Mouse (Mus musculus): ENCODE results near the gene A430078G23Rik.

A430078G23Rik gene

DNA sequence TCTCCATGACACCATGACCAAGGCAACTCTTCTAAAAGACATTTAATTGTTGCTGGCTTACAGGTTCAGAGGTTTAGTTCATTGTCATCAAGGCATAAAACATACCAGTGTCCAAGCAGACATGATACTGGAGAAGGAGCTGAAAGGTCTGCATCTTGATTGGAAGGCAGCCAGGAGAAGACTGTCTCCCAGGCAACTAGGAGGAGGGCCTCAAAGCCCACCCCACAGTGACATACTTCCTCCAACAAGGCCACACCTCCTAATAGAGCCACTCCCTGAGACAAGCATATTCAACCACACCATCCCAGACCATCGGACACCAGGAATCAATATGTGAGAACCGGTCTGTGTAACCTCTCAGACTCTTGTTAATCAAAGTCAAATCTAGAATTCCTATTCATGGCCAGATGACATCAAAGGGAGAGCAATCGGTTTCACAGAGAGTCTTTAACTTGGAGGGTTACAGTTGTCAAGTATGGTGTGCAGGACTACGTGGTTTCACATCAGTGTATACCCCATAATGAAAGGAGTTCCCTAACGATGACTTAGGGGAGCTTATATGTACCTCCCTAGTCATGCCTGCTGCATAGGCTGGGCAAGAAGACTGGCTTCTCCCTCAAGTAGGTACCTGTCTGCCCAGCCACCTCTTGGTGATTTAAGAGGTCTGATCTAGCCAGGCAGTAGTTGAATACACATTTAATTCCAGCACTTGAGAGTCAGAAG lies 6.4 kb upstream of the A430078G23Rik start:
- DNase-seq (ENCODE audit: inconsistent age in 2 of 2, low spot score in 1 of 2), result no peak

DNA sequence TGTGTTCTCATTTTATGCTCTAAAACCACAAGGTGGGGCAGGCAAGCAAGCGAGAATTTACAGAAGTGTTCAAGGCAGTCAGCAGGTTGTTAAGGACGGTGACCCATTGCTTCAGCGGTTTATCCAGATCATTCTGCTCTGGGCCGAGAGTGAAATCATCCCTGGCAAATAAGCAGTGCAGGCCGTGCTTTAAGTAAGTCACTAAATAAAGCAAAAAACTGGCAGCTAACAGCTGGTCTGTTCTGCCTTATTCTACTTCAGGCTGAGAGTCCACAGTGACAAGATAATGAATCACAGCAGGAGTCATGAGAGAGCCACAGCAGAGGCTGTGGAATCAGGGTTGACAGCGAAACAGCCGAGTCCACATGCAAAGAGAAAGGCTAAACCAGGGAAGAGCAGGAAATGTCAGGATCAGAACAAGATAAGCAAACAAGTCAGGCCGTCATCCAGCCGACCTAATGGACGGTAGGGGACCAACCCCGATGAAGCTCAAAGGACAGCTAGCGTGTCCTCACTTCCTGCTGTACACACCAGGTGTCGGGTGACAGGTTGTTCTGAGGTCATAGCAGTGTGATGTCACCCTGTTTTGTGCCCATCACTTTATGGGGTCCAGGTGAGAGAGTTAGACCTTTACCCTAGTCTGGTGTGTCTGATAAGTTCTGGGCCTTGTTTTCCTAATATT lies 4.9 kb upstream of the A430078G23Rik start:
- DNase-seq (ENCODE audit: inconsistent age in 2 of 2, low spot score in 1 of 2), result peak; percentile 61 to 75

DNA sequence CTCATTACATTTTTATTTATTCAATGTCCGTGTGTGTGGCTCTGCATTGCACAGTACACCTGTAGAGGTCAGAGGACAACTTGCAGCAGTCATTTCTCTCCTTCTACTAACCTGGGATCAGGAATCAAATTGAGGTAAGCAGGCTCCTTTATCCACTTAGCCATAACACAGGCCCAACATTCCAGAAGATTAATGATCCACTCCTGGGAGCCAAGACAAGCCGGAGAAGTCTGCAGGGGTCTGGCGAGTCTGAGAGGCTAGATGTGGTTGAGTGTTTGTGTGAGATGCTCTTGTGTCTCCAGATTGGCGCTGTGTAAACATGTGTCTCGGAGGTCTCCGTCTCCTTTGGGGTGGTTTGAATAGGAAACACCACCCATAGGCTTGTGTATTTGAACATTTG lies 2.5 kb upstream of the A430078G23Rik start:
- DNase-seq (ENCODE audit: inconsistent age in 2 of 2, low spot score in 1 of 2), result no peak

DNA sequence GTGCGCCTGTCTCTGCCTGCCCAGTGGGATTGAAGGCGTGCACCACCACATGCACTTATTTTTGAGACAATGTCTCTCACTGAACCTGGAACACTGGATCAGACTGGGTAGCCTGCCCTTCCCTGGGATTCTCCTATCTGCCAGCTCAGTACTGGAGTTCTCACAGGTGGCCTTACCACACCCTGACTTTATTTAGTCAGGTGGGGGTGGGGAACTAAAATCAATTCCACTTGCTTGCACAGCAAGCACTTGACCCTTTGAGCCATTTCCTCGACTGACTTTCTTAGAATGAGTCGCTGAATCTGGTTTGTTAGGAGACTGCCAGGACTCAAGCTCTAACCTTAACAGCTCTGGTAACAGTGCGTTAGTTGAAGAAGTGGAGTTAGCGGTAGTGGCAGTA lies 500 bp upstream of the A430078G23Rik start:
- DNase-seq (ENCODE audit: inconsistent age in 2 of 2, low spot score in 1 of 2), result no peak

DNA sequence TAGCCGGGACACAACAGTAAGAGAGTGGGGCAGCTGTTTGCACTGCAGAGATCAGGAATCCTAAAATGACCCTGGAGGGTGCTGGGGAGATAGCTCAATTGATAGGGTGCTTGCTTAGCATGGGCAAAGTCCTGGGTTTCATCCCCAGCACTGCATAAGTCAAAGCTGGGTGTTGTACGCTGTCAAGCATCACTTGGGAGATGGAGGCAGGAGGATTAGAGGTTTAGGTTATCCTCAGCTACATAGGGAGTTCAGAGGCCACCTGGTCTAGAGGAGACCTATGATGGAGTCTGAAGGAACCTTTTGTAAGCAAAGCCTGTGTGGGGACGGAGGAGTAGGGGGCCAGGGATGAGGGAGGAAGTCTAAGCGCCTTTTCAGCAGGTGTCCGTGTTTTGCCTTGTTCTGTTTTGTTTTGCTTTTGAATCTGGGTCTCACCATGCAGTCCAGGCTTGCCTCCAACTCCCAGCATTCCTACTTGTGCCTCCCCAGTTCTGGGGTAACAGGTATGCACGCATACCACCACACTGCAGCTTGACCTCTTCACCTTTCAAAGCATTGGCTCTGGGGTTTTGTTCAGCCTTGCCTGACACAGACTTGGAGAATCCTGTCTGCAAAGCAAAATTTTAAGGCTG lies 712 bp downstream of the A430078G23Rik start:
- DNase-seq (ENCODE audit: inconsistent age in 2 of 2, low spot score in 1 of 2), result no peak

DNA sequence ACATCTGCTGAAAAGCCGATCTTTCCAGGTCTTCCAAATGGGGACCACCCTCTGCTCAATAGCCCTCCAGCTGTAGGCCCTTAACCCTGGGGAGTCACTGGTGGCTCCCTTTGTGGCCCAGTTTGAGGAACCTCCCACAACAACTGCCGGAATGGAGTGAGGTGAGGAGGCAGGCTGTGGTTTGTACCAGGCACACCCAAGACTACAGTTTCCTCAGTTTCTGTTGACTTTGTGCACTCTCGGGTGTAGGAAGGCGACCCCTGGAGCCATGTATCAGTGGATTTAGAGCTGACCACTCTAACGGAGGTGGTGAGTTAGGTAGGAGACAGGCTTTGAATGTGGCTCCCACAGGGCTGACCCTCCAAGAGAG lies 1.2 kb downstream of the A430078G23Rik start:
- no peak for DNase-seq (ENCODE audit: inconsistent age in 2 of 2, low spot score in 1 of 2)

DNA sequence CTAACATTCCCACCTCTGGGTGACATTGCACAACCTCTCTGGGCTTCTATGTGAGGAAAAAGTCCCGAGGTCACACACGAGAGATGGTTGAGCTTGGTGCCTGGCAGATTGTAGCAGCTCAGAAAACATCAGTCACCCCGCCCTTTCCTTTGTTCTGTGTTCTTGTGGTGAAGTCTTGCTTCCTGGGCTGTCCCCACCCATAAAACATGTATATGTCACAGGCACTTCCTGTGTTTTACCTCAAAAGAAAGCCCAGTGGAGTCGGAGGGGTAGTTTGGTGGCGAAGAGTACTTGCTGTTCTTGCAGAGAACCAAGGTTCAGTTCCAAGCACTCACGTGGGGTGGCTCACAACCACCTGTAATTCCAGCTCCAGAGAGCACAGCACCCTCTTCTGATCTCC lies 2.4 kb downstream of the A430078G23Rik start:
- no peak for DNase-seq (ENCODE audit: inconsistent age in 2 of 2, low spot score in 1 of 2)

DNA sequence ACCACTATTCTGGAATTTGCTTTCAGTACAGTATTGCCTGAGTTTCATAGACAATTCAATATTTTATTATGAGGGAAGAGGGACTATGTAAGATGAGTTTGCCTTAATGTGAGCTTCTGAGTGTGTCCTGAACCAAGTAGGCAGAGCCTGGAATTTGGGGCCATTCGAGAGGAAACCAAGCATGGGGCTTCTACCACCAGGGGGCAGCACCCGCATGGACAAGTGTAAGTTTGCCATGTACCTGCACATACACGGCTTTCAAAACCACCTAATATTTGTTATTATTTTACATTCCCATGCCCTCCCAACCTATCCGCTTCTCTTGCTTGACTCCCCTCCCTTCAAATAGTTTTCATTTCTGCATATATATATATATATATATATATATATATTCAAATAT lies 4.8 kb downstream of the A430078G23Rik start:
- peak; percentile 77 to 94 for DNase-seq (ENCODE audit: inconsistent age in 2 of 2, low spot score in 1 of 2)

DNA sequence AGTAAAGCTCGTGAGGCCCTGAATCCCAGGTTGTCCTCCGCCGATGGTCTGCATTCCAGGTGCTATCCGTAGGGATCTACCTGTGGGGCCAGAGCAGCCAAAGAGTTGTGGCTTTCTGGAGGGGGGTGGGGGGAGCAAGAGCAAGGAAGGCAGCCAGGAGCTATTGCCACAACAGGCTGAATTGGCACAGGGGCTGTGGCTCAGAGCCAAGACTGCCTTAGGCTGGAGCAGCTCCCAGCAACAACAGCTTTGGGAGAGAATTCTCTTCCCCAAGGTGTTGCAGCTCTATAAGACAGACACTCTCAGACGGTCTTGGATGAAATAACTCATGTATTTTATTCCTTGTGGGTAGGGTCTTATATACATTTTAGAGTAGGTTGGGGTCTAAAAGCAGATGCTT lies 13.9 kb downstream of the A430078G23Rik start:
- DNase-seq (ENCODE audit: inconsistent age in 2 of 2, low spot score in 1 of 2), result no peak

DNA sequence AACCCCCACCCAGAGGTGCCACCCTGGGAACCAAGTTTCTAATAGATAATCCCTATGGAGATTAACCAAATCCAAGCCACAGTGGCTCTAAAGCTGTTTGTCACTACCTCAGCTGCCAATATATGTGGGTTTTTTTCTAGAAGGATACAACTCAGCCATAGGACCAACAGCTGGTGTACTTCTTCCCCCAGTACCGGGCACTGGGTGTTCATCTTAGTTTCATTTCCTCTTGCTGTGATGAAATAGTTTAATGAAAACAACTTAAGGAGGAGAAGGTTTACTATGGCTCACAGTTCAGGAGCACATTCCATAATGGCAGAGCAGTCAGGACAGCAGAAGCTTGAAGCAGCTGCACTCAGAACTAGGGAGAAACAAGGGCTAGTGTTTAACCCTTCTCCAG lies 14.9 kb downstream of the A430078G23Rik start:
- no peak for DNase-seq (ENCODE audit: inconsistent age in 2 of 2, low spot score in 1 of 2)

DNA sequence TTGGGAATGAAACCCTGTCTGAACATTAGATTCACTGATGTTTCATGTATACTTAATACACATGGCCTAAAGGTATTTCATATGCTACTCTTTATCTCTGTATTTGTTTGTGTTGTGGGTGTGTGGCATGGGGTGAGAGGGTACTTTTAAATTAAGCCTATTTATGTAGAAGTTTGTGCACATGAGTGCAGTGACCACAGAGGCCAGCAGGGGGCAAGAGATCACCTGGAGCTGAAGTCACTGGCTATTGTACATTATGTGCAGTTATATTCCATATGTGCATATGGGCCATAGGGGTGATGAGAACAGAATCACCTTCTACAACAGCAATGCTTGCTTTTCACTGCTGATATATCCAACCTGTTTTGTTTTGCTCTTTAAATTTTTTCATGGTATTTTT lies 22.5 kb downstream of the A430078G23Rik start:
- no peak for DNase-seq (ENCODE audit: inconsistent age in 2 of 2, low spot score in 1 of 2)

DNA sequence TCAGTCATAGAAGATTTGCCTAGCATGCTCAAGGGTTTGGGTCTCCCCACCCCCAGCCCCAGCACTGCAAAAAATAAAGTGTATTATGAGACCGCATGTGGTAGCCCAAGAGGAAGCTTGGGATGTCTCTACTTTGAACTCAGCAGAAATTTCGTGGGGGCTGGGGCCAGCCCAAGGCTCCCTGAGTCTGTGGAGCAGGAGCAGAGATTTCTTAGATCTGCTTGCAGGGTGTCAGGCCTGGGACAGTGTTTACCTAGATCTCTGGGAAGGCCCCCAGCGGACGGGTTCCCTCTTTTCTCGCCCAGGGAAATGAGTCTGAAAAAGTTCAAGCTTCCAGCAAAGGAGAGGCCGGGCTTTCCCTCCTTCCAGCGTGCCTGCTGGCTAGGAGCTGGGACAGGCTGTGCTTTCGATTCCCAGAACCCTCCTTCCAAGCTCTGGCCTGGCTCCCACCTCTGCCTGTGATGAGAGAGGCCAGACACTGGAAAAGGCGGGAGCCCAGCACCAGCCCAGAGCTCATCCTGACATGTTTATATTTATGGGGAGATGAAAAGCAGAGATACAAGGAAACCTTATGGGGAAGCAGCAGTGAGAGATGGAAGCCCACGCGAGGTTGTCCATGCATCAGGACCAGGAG lies 23.5 kb downstream of the A430078G23Rik start:
- DNase-seq (ENCODE audit: inconsistent age in 2 of 2, low spot score in 1 of 2), result peak in 1 of 2 experiments; percentile 58

DNA sequence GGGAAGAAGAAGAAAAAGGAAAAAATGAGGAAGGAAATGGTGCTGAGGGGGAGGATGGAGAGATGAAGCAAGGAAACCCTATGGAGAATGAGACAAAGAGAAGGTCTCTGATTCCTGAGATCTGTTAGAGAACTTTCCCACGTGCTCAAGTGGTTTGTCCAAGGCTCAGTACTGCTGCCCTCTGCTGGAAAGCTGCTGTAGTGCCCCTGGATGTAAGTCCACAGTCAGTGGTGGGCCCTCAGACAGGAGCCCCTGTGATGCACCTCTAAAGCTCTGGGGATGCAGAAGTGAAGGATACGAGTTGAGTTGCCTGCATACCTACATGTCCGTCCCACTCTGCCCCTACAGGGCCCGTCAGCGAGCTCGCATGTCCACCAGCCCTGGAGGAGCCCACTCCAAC lies 34.1 kb downstream of the A430078G23Rik start:
- peak; percentile 63 to 88 for DNase-seq (ENCODE audit: inconsistent age in 2 of 2, low spot score in 1 of 2)

DNA sequence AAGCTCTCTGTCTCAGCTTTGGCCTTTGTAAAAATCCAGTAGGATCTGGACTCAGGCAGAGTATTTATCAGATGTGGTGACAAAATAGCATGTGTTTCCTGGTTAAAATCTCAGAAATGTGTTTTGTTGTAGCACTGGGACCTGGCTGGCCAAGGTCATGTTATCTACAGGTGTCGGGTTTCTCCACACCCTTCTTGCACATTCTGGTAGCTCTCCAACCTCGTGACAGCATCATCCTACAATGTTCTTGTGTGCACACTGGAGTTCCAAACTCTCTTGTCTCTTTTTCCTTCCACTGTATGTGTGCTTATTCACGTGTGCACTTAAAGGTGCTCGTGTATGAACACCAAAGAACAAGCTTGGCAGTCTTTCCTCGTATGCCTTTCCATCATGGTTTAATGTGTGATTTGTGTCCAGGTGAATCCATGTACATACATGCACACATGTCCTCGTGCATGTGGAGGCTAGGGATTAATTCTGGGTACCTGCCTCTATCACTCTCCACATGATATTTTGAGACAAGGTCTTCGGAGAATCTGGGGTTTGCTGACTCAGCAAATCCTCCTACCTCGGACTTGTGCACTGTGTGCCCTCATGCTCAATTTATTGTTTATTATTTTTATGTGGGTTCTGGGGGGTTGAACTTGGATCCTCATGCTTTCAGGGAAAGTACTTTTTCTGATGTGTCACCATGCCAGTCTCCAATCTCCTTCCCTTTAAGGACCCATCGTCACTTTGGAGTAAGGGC lies 35.5 kb downstream of the A430078G23Rik start:
- DNase-seq (ENCODE audit: inconsistent age in 2 of 2, low spot score in 1 of 2), result peak in 1 of 2 experiments; percentile 18

DNA sequence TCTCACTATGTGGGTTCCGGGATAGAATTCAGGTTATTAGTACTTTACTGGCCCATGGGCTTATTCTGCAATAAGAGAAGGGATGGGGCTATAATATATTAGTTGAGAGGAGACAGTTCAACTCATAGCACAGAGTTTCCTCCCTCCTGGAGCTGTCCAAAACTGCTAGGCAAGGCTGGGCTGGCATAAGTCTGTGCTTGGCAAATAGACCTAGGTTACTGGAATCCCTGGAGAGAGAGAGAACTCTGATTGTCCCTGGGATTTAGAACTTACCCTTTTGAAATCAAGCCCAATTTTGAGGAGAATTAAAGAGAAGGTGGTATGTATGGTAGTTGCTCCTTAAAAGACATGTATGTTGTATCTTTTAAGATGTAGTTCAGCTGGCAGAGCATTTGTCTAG lies 36.3 kb downstream of the A430078G23Rik start:
- peak in 1 of 2 experiments; percentile 24 for DNase-seq (ENCODE audit: inconsistent age in 2 of 2, low spot score in 1 of 2)

DNA sequence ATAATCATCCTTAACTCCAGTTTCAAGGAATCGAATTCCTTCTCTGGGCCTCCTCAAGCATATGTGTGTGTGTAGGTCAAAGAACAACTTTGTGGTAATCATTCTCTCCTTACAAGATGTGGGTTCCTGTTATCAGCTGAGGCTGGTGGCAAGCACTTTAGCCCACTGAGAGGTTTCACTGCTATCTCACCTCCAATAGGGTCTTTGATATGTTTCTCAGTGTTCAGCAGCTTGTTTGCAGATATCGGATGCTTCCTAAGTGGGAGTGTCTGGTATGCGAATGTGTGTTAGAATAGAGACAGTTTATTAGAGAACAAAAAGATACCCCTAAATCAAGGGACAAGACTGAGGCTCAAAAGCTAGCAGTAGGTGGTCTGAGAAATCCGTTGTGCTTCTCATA lies 39.1 kb downstream of the A430078G23Rik start:
- DNase-seq (ENCODE audit: inconsistent age in 2 of 2, low spot score in 1 of 2), result no peak

DNA sequence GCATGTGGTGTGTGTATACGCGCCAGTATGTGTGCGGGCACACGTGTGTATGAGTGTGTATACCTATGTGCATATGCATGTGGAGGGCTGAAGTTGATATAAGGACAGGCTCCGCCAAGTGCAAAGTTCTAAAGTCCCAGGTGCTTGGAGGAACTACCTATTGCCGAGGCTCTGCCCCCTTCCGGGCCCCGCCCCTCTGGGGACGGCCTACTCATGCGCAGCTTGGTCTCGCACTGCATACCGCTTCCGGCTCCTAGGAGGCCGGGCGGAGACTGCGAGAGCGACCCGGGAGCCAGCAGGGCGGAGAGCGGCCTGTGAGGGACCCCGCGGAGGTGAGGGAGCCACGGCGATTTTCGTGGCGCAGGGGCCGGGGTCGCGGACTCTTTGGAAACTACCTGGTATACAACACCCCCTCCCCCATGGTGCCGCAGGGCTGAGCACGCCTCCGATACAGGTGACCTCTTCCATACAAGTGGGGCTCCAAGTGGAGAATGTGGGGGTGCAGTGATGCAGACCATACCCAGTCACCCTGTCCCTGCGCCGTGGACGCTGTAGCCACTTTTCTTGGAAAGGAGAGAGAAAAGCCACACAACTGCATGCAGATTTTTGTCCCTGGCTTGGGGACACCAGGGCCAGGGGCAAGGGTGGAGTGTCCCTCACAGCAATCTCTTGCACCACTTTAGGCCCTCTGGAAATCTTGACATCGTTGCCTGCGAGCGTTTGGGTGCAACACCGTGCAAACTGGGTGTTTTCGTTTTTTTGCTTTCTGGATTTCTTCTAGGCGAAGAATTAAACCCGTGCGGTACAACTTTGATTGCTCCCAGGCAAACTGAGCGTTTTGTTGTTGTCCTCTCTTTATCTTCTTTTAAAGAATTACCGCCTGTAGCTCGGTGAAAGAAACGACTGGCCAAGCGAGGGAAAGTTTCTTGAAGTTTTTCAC lies 39.8 kb downstream of the A430078G23Rik start, which contains the start of gene Arhgef18:
Arhgef18 (plus strand) TSS at position 236 of the 940 bp plus-strand sequence.
- peak; percentile 92 to 95 for DNase-seq (ENCODE audit: inconsistent age in 2 of 2, low spot score in 1 of 2)

DNA sequence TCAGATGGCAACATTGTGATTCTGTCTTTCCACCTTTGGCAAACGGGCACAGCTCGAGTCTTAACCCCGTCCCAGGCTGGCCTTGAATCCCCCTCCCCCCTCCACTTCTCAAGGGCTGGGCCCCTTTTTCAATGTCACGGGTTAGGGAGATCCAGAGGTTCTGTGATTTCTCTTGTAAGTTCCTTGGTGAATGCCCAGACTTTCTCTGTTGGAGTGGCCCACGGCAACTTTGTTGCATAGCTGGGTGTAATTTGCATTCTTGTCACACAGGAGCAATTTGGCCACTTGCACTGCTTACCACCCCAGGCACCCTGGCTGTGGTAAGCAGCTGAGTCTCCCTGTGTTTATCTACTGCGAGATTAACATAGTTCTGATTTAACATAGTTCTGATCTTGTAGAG lies 41.4 kb downstream of the A430078G23Rik start:
- DNase-seq (ENCODE audit: inconsistent age in 2 of 2, low spot score in 1 of 2), result peak in 1 of 2 experiments; percentile 73

DNA sequence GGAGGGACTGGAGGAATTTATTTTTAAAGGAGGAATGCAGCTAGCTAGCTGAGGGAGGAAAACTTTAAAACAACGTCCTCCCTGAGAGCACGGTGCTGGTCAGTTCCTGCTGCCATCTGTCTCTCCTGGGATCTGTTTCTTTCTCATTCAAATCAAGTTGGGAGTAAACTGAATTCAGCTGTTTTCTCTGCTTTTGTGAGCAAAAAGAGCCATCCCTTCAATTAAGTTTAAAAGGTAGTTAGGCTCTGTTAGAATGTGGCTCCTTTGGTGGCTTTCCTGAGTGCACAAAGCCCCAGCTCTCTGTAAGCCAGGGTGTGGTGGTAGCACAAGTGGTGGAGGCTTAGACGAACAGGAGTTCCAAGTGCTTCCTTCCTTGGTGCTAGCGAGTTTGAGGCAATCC lies 42.0 kb downstream of the A430078G23Rik start:
- peak in 1 of 2 experiments; percentile 33 for DNase-seq (ENCODE audit: inconsistent age in 2 of 2, low spot score in 1 of 2)

DNA sequence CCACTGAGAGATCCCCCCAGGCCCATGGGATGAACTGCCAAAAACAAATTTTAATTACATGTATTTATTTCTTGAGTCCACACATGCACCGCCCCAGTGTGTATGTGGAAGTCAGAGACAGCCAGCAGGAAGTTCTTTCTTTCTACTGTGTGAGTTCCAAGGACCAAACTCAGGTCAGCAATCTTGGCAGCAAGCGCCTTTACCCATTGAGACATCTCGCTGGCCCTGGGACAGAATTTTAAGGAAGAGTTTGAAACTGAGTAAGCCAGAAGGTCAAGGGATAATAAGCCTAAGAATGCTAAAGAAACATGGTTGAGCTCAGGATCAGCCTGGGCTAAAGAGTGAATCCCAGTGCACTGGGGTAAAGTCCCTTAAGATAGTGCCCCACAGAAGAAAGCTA lies 44.4 kb downstream of the A430078G23Rik start:
- DNase-seq (ENCODE audit: inconsistent age in 2 of 2, low spot score in 1 of 2), result peak in 1 of 2 experiments; percentile 79

All from adrenal gland, adult (tissue).